Mouse (Mus musculus): Measurements from ENCODE around the gene Cfap73. TPM values are rescaled to one million over a fixed set of nuclear protein-coding genes. Genes with fewer than 3 reads are reported as not detected.

Gene Cfap73
- polyA plus RNA-seq, 1 experiment from 2014 or later, result not detected

DNA sequence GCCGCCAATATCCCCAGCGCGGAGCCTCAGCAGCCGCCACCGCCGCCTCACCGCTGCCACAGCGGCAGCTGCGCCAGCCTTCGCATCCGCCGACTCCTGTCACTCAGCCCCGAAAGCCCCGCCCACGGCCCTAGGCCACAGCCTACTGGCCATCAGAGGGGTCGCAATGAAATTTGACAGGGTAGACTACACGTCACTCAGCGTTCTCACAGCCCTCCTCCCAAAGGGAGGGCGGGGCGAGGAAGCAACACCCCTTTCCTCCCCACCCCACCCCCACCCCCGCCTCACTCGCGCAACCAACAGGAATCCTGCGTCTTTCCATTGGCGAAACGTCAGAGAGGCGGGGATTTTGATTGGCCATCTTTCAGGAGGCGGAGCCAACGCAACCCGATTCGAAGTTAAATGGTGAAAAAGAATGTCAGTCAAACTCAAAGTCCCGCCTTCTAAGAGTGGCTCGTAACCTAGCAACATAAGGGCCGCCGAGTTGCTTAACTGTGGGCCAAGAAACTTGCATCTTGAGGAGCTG lies 45.4 kb downstream of the Cfap73 start, which contains the start of the genes Tpcn1 and Iqcd:
TSS of gene Tpcn1 (minus strand) at position 105 of the 526 bp plus-strand sequence.
TSS of gene Iqcd (plus strand) at position 448 of the 526 bp plus-strand sequence.
- H3K4me1 ChIP-seq (replicated peaks), result peaks cover 44% of the 10 kb centered on the region
- H3K27ac ChIP-seq (replicated peaks), result peak within 1 kb of the TSS; percentile 86
- H3K27me3 ChIP-seq, result no peaks in the 10 kb centered on the region
- ATAC-seq (ENCODE audit: low read depth), result peak; percentile 97
- under 1% methylated on average over 35 of the region's 35 CpGs for WGBS
- peaks cover 15% of the 10 kb centered on the region for H3K36me3 ChIP-seq
- H3K9ac ChIP-seq, result peak within 1 kb of the TSS; percentile 93
- peak within 1 kb of the TSS; percentile 95 for H3K4me2 ChIP-seq
- H3K4me3 ChIP-seq, result peak within 1 kb of the TSS; percentile 91
- 0 out of 2 replicates have a peak, but pooled peaks cover 4% of the 10 kb centered on the region for H3K9me3 ChIP-seq

DNA sequence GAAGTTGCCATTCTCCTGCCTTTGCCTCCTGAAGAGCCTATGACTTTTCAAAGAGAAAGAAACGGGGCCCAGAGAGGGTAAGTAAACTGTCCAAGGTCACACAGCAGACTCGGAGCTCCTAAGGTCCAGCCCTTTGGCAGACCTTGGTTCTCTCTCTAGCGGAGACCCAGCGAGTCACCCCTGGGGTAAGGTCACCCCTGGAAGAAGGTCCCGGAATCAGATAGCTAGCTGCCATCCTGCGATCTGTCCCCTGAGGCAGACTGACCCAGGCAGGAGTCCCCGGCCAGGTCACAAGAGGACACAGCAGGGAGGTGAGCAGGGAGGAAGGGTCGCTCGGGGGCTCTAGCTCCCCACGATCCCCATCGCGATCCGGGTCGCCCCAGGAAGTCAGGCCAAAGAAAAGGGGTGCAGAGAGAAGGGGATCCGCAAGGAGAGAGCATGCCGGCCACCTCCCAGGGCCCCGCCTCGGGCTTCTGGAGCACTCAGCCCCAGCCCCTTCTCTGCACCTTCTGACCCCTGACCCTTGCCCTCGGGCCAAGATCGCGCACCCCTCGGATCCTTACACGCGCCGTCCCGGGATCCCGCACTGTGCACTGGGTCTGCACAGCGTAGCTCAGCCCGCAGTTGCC lies 46.0 kb downstream of the Cfap73 start:
- WGBS, result 2% methylated on average over 29 of the region's 29 CpGs

DNA sequence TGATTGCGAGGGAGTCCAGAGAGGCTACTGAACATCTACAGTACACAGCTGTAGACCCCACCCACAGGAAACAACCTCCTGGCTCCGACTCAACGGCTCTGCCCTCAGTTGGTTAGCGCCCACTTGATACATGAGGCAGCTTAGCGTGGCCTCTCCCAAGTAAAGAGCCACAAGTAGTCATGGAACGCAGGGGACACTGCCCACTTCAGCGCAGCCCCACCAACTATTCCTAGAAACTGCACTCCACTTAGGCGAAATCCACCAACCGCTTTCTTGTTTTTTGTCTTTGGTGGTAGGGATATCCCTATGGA lies 46.5 kb downstream of the Cfap73 start:
- H3K36me3 ChIP-seq, result peaks cover 25% of the 10 kb centered on the region
- no peaks in the 10 kb centered on the region for H3K27me3 ChIP-seq
- H3K4me1 ChIP-seq (replicated peaks), result peaks cover 50% of the 10 kb centered on the region
- WGBS, result 36% methylated on average over 9 of the region's 9 CpGs
- peak overlapping the region; percentile 93 for H3K9ac ChIP-seq
- peak overlapping the region; percentile 91 for H3K4me3 ChIP-seq
- H3K27ac ChIP-seq (replicated peaks), result peak overlapping the region; percentile 86
- peak overlapping the region; percentile 95 for H3K4me2 ChIP-seq
- ATAC-seq (ENCODE audit: low read depth), result no peak
- 0 out of 2 replicates have a peak, but pooled peaks cover 4% of the 10 kb centered on the region for H3K9me3 ChIP-seq

More for the DNA sequence above, 46.0 kb downstream of the Cfap73 start:
- Histone ChIP-seq H3K27ac (replicated peaks) (peak overlapping the region; percentile 86), H3K27me3 (no peaks in the 10 kb centered on the region), H3K4me1 (replicated peaks) (peaks cover 50% of the 10 kb centered on the region), H3K36me3 (peaks cover 20% of the 10 kb centered on the region), H3K4me3 (peak overlapping the region; percentile 91), H3K9me3 (0 out of 2 replicates have a peak, but pooled peaks cover 4% of the 10 kb centered on the region), H3K9ac (peak overlapping the region; percentile 93), H3K4me2 (peak overlapping the region; percentile 95)
- peak; percentile 4; the same call in 1 of the 2 replicates for ATAC-seq (ENCODE audit: low read depth)

DNA sequence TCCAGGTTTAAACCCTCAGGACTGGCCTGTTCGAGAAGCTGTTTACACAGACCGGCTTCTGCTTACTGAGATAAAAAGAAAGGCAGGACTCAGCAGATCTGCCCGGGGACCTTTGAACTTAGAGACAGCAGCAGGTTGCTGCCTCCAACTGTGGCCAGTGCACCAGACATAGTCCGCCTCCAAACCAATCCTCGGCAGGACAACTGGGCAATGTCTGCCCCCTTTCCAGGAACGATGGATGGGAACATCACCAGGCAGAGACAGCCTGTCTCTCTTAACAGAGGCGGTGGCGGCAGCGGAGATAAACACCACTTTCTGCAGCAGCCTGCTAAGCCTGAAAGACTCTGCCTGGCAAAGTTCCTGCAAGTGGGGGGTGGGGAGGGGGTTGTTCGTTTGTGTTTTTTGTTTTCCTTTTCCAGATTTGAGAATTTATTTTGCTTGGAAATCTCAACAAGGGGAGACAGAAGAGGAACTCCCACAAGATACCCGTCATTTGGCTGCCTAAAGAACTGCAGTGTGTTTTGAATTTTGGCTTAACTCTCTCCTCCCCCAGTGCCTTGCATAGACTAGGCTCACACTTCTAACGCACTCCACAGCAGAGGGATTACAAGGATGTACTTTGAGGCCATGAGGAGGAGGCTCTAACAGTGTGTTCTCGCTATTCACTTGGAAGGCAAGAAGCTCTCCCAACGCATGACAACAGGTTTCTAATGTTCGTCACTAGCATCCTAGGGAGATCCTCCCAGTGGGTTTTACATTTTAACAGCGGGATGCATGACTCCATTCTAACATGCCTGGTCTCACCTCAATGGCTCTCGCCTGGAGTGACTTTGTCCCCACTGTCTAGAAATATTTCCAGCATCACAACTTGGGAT lies 47.1 kb downstream of the Cfap73 start:
- Histone ChIP-seq H3K4me3 (peak overlapping the region; percentile 91), H3K36me3 (peaks cover 25% of the 10 kb centered on the region), H3K9me3 (0 out of 2 replicates have a peak, but pooled peaks cover under 1% of the 10 kb centered on the region), H3K27ac (replicated peaks) (peak overlapping the region; percentile 86), H3K9ac (peak overlapping the region; percentile 93), H3K4me1 (replicated peaks) (peaks cover 54% of the 10 kb centered on the region), H3K27me3 (no peaks in the 10 kb centered on the region), H3K4me2 (peak overlapping the region; percentile 95)
- WGBS, result 19% methylated on average over 17 of the region's 17 CpGs
- no peak for ATAC-seq (ENCODE audit: low read depth)

DNA sequence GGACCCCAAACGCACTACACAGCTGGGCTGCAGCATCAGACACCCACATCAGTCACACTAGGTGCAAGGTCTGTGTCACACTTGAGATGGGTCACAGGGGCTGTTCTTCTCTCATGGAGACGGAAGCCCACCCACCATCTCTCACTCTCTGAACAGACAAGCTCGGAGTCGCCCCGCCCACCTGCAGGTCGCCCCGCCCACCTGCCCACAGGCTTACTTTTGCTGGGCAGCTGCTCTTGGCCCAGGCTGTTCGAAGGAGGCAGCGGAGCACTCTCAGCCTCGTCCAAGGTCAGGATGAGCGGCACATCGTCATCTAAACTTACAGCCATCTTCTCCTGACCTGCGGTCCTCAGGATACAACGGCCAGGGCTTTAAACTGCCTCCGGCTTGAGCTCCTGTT lies 49.1 kb downstream of the Cfap73 start:
- H3K4me3 ChIP-seq, result no peak overlapping the region
- 44% methylated on average over 15 of the region's 15 CpGs for WGBS
- H3K4me1 ChIP-seq (replicated peaks), result peaks cover 74% of the 10 kb centered on the region
- peaks cover 32% of the 10 kb centered on the region for H3K36me3 ChIP-seq
- 0 out of 2 replicates have a peak overlapping the region, but pooled peaks have one; percentile 33 for H3K27ac ChIP-seq (replicated peaks)
- no peak for ATAC-seq (ENCODE audit: low read depth)
- H3K9ac ChIP-seq, result no peak overlapping the region
- H3K9me3 ChIP-seq, result no peaks in the 10 kb centered on the region
- no peaks in the 10 kb centered on the region for H3K27me3 ChIP-seq
- 0 out of 2 replicates have a peak overlapping the region, but pooled peaks have one; percentile 16 for H3K4me2 ChIP-seq

DNA sequence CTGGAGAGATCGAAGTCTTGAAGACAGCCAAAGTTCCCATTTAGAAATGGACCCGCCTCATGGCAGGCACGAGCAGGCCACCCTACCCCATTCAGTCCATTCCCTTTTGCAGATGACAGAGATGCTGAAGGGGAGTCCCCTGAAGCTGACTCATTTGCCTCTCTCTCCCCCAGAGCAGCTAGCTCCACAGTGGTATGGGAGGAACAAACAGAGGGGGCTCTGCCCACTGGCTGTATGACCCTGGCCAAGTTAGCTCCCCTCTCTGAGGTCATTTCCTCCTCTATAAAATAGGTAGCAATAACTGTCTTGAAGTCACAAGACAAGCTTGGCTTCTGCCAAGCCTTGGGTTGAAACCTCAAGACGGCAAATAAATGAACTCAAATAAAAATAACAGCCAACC lies 50.5 kb downstream of the Cfap73 start:
- Histone ChIP-seq H3K9me3 (no peaks in the 10 kb centered on the region), H3K4me2 (no peak overlapping the region), H3K4me1 (replicated peaks) (peaks cover 81% of the 10 kb centered on the region), H3K27ac (replicated peaks) (no peak overlapping the region), H3K9ac (no peak overlapping the region), H3K4me3 (no peak overlapping the region), H3K36me3 (peaks cover 32% of the 10 kb centered on the region), H3K27me3 (no peaks in the 10 kb centered on the region)
- ATAC-seq (ENCODE audit: low read depth), result no peak
- 92% methylated on average over 4 of the region's 4 CpGs for WGBS

DNA sequence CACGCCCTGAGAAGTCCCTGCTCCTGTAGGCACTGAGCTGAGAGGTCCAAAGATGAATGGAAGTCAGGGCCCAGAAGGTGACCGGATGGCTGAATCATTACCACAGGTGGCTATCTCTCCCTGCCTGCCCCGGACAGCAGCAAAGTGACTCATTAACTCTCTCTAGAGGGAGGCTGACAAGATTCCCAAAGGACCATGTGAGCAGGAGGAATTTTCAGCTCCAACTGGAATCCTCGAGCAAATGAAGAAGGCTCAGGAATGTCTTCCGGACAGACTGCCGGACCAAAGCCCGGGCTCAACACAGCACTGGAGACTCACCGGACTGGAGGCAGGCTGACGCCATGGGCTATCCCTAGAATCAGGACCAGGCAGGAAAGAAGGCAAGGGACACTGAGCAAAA lies 52.0 kb downstream of the Cfap73 start:
- WGBS, result 77% methylated on average over 9 of the region's 9 CpGs
- no peak for ATAC-seq (ENCODE audit: low read depth)
- peaks cover 80% of the 10 kb centered on the region for H3K4me1 ChIP-seq (replicated peaks)

DNA sequence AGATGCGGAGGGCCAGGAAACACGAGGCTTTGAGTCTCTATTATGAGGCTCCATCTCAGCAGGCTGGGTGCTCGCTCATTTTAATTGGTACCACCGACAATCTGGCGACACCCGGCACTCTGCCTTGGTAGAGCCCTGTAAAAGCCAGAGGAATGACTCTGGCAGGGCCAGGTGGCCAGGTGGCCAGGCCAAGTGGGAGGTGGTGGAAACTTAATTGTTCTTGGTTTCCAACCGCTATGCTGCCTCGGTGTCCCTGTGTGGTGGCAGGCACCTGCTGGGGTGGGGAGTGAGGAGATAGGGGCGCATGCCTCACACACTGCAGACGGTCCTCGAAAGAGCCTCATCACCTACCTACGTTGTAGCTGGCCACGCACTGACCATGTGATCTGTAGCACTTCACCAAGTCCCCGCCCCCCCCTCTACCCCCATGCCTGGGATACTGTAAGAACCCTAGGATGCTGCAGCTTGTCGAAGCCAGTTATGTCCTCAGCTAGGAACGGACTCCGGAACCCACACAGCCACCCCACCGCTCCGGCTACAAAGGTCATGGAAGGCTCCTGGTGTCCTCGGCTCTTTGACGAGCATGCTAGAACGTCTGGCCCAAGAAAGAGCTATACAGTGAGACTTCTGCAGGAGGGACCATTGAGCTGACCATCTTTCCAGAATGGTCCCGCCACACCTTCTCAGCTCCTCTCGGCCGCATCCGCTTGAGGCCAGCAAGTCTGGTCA lies 54.0 kb downstream of the Cfap73 start:
- peak overlapping the region; percentile 15 for H3K4me2 ChIP-seq

More for the DNA sequence above, 52.0 kb downstream of the Cfap73 start:
- H3K36me3 ChIP-seq, result peaks cover 32% of the 10 kb centered on the region
- no peaks in the 10 kb centered on the region for H3K9me3 ChIP-seq
- H3K27me3 ChIP-seq, result no peaks in the 10 kb centered on the region
- H3K9ac ChIP-seq, result no peak overlapping the region
- H3K4me3 ChIP-seq, result no peak overlapping the region
- no peak overlapping the region for H3K27ac ChIP-seq (replicated peaks)
- H3K4me2 ChIP-seq, result no peak overlapping the region

DNA sequence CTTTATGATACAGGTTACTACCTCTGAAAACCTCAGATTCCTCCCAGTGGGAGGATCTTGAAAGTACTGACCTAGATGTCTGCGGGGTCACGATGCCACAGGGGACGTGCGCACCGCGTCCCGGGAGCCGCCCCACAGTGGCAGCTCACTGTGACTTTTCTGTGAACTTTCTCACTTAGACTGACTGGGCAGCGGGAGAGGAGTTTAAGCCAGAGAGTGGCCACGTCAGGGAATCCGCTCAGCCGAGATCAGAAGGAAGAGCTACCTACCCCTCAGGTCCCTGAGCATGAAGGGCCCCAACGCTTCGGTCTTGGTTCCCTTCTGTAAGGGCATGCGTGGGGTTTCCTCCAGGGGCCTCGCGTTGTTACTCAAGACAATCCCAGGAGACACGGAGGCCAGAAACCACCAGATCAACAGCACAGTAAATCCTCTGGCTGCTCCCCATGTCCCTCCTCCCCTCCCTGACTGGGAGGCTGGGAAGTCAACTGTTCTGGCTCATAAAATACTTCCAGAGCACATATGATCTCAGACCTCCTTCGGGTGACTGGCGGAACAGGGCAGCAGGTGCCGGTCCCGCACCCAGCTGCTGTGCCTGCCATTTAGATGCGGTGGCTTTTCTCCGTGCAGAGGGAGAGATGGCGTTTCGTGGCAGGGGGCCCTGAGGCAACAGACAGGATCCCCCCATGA lies 54.7 kb downstream of the Cfap73 start:
- Histone ChIP-seq H3K9ac (peak overlapping the region; percentile 31), H3K36me3 (peaks cover 25% of the 10 kb centered on the region), H3K27ac (replicated peaks) (peak overlapping the region; percentile 85), H3K4me2 (peak overlapping the region; percentile 15), H3K4me3 (no peak overlapping the region), H3K27me3 (no peaks in the 10 kb centered on the region), H3K9me3 (no peaks in the 10 kb centered on the region), H3K4me1 (replicated peaks) (peaks cover 69% of the 10 kb centered on the region)
- ATAC-seq (ENCODE audit: low read depth), result peak; percentile 68
- 31% methylated on average over 26 of the region's 26 CpGs for WGBS

More for the DNA sequence above, 54.0 kb downstream of the Cfap73 start:
- H3K9ac ChIP-seq, result peak overlapping the region; percentile 31; the same call in 1 of the 2 replicates
- peaks cover 72% of the 10 kb centered on the region for H3K4me1 ChIP-seq (replicated peaks)
- ATAC-seq (ENCODE audit: low read depth), result peak; percentile 60
- no peaks in the 10 kb centered on the region for H3K9me3 ChIP-seq
- H3K4me3 ChIP-seq, result no peak overlapping the region
- peak overlapping the region; percentile 85 for H3K27ac ChIP-seq (replicated peaks)
- no peaks in the 10 kb centered on the region for H3K27me3 ChIP-seq
- WGBS, result 67% methylated on average over 26 of the region's 26 CpGs
- peaks cover 32% of the 10 kb centered on the region for H3K36me3 ChIP-seq

DNA sequence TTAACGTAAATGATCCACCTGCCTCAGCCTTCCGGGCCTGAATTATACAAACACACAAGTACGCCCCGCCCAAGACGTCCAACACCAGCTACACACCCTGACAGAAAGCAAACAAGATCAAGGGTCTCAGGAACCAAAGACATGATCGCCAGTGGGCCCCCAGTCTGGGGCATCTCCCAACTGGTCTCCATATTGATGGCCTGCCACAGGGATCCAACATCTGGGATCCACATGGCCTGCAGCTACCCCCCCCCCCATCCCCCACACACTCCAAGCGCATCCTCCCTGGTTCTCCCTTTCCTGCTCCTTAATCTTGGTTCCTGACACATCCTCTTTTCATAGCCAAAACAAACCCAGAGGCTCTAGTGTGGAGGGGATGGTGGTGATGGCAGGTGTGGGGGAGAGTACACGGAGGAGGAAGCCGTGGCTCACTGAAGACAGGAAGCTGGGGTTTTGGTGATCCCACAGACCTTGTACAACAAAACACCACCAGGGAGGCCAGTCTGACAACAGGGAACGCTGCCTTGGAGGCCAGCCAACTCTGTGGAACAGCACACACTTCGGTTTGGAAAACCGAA lies 55.4 kb downstream of the Cfap73 start:
- no peak for ATAC-seq (ENCODE audit: low read depth)
- Histone ChIP-seq H3K36me3 (peaks cover 17% of the 10 kb centered on the region), H3K27ac (replicated peaks) (peak overlapping the region; percentile 85), H3K9ac (peak overlapping the region; percentile 19; the same call in 1 of the 2 replicates), H3K27me3 (no peaks in the 10 kb centered on the region), H3K4me1 (replicated peaks) (peaks cover 71% of the 10 kb centered on the region), H3K4me3 (no peak overlapping the region), H3K4me2 (no peak overlapping the region), H3K9me3 (no peaks in the 10 kb centered on the region)
- 48% methylated on average over 12 of the region's 12 CpGs for WGBS
